Mouse (Mus musculus) CH12.LX (cell line): Measurements from ENCODE around the gene Dyx1c1.

Source experiments
- CHD1 ChIP-seq: IDR thresholded peaks from 2 replicates; pipeline ENCODE4 v1.6.1; 2012; ENCODE audit warnings: low read depth, low read length, improper control_type of control experiment, inconsistent platforms
- EP300 ChIP-seq: IDR thresholded peaks from 2 replicates; pipeline ENCODE4 v1.6.1; 2011; ENCODE audit warnings: low read length, improper control_type of control experiment
- HCFC1 ChIP-seq: IDR thresholded peaks from 2 replicates; pipeline ENCODE4 v1.6.1; 2012; ENCODE audit warnings: low read depth, mild to moderate bottlenecking, inconsistent platforms, low read length, improper control_type of control experiment
- JUND ChIP-seq: conservative IDR thresholded peaks from 2 replicates; pipeline ENCODE4 v1.6.1; 2011; ENCODE audit warnings: low read depth, low read length, improper control_type of control experiment
- MAX ChIP-seq: IDR thresholded peaks from 2 replicates; pipeline ENCODE4 v1.6.1; 2011; ENCODE audit warnings: low read length, improper control_type of control experiment
- POLR2AphosphoS2 ChIP-seq: IDR thresholded peaks from 2 replicates; pipeline ENCODE4 v1.6.1; 2011; ENCODE audit warnings: low read depth, low read length, improper control_type of control experiment

DNA sequence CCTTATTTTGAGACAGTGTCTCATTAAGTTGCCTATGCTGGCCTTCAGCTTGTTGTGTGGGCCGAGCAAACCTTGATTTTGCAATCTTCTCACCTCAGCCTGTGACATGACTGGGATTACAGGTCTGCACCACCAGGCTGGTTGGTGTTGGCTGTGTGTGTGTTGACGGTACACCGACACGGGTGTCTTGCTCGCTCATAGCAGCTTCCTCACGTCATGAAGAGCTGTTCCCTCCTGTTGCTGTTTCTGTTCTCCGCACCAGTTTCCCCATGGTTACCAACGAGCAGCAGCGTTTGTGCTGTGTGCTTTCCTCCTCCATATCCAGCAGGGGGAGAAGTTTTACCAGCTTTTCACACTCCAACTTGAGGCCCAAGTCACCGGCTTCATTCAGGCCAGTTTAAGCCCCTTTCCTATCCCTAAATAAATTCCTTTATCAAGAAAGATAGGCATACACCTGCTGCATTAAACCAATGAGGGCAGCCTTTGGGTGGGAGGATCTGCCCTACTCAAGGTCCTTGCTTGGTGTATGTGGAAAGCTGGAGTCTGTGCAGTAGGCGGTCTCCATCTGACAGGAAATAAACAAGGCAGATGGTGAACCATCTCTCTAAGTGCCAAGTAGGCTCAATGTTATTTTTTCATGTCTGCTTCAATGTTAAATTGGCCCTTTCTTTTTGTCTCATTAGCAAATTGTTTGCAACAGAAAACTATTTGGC lies 9.9 kb downstream of the Dyx1c1 start:
- TF ChIP-seq EP300 (no peak), POLR2AphosphoS2 (no peak), CHD1 (no peak), HCFC1 (no peak), JUND (no peak), MAX (no peak)
